Mouse (Mus musculus) embryonic facial prominence, embryonic 12.5 days (tissue): ENCODE results near the gene Nxph4. TPM values are rescaled to one million over a fixed set of nuclear protein-coding genes. Genes with fewer than 3 reads are reported as not detected.

Experiments used
- ATAC-seq: fragments of 200-750 bp; cut with Nextera tagmentation; 2 replicates; pipeline ENCODE4 v1.8.0; 2017; ENCODE audit not compliant: insufficient number of reproducible peaks, insufficient read depth, low FRiP score, low TSS enrichment
- H3K27ac ChIP-seq: fragments of 300-500 bp; sonication (generic); 2 replicates; pipeline ENCODE4 v1.5.1; 2016; ENCODE audit warnings: mild to moderate bottlenecking
- H3K27me3 ChIP-seq: fragments of 300-500 bp; sonication (generic); 2 replicates; pipeline ENCODE4 v1.6.1; 2016; ENCODE audit warnings: mild to moderate bottlenecking, moderate library complexity
- H3K36me3 ChIP-seq: fragments of 300-500 bp; sonication (generic); 2 replicates; pipeline ENCODE4 v1.6.1; 2016; ENCODE audit warnings: mild to moderate bottlenecking
- H3K4me1 ChIP-seq: fragments of 300-500 bp; sonication (generic); 2 replicates; pipeline ENCODE4 v1.6.1; 2016
- H3K4me2 ChIP-seq: fragments of 300-500 bp; sonication (generic); replicated peaks from 2 replicates; pipeline ENCODE4 v1.6.1; 2016; ENCODE audit warnings: mild to moderate bottlenecking, moderate library complexity
- H3K4me3 ChIP-seq: fragments of 300-500 bp; sonication (generic); 2 replicates; pipeline ENCODE4 v1.5.1; 2016; ENCODE audit warnings: mild to moderate bottlenecking
- H3K9ac ChIP-seq: fragments of 300-500 bp; sonication (generic); 2 replicates; pipeline ENCODE4 v1.6.1; 2016; ENCODE audit warnings: mild to moderate bottlenecking, moderate library complexity
- H3K9me3 ChIP-seq: fragments of 300-500 bp; sonication (generic); 2 replicates; pipeline ENCODE4 v1.6.1; 2016; ENCODE audit warnings: mild to moderate bottlenecking, moderate library complexity
- WGBS: fragments of 180-500 bp; shearing (Covaris S2); methylation state at CpG from one replicate; pipeline ENCODE4 v1.1.7; 2016; 5-methylcytosine and 5-hydroxymethylcytosine counted together
- polyA plus RNA-seq: library from polyadenylated mRNA; unstranded; fragments of >200 nt; fragmentation: Nextera tagmentation; extraction: Ambion mirVana; gene quantifications from 2 replicates; pipeline ENCODE4 v1.2.1, GENCODE M21; 2016

Gene Nxph4
- polyA plus RNA-seq, 1 experiment from 2014 or later, result 6.5 TPM

GRCm38 (mm10) chr10:127522088-127522581 is 12.2 kb downstream of the Nxph4 start, which contains the start of gene Shmt2:
TSS of gene Shmt2 (minus strand) at chr10:127522444.
- no peaks in the 10 kb centered on the region for H3K9me3 ChIP-seq
- peaks cover 32% of the 10 kb centered on the region for H3K36me3 ChIP-seq
- peaks cover 45% of the 10 kb centered on the region for H3K4me1 ChIP-seq
- H3K4me2 ChIP-seq, result peak within 1 kb of the TSS; percentile 76
- ATAC-seq, result peak; percentile 62
- H3K4me3 ChIP-seq, result peak within 1 kb of the TSS; percentile 53
- peaks cover 56% of the 10 kb centered on the region for H3K27me3 ChIP-seq
- H3K9ac ChIP-seq, result peak within 1 kb of the TSS; percentile 52
- WGBS, result 1% methylated on average over 21 of the region's 21 CpGs
- no peak within 1 kb of the TSS for H3K27ac ChIP-seq

- peak overlapping the region; percentile 76 for H3K4me2 ChIP-seq
- 9% methylated on average over 12 of the region's 12 CpGs for WGBS
- H3K27ac ChIP-seq, result no peak overlapping the region
- H3K36me3 ChIP-seq, result peaks cover 32% of the 10 kb centered on the region
- H3K9ac ChIP-seq, result peak overlapping the region; percentile 52
- peak overlapping the region; percentile 53 for H3K4me3 ChIP-seq
- no peak for ATAC-seq
- peaks cover 56% of the 10 kb centered on the region for H3K27me3 ChIP-seq
- H3K4me1 ChIP-seq, result peaks cover 46% of the 10 kb centered on the region
- H3K9me3 ChIP-seq, result no peaks in the 10 kb centered on the region
Measured at GRCm38 (mm10) chr10:127521611-127522080, 12.7 kb downstream of the Nxph4 start.

GRCm38 (mm10) chr10:127520714-127521357 is 13.5 kb downstream of the Nxph4 start:
- Histone ChIP-seq H3K9me3 (no peaks in the 10 kb centered on the region), H3K27ac (no peak overlapping the region), H3K36me3 (peaks cover 32% of the 10 kb centered on the region), H3K4me1 (peaks cover 46% of the 10 kb centered on the region), H3K9ac (0 out of 2 replicates have a peak overlapping the region, but pooled peaks have one; percentile 17), H3K4me2 (peak overlapping the region; percentile 76), H3K27me3 (peaks cover 56% of the 10 kb centered on the region), H3K4me3 (no peak overlapping the region)
- ATAC-seq, result no peak
- WGBS, result 82% methylated on average over 20 of the region's 20 CpGs

GRCm38 (mm10) chr10:127519903-127520713 is 14.3 kb downstream of the Nxph4 start:
- 93% methylated on average over 37 of the region's 37 CpGs for WGBS
- no peak overlapping the region for H3K27ac ChIP-seq
- no peak for ATAC-seq

GRCm38 (mm10) chr10:127519041-127519701 is 15.2 kb downstream of the Nxph4 start:
- ATAC-seq, result no peak
- Histone ChIP-seq H3K4me3 (no peak overlapping the region), H3K4me1 (peaks cover 34% of the 10 kb centered on the region), H3K9me3 (no peaks in the 10 kb centered on the region), H3K27ac (no peak overlapping the region), H3K36me3 (peaks cover 32% of the 10 kb centered on the region), H3K4me2 (no peak overlapping the region), H3K27me3 (peaks cover 56% of the 10 kb centered on the region), H3K9ac (no peak overlapping the region)
- WGBS, result 93% methylated on average over 26 of the region's 26 CpGs

More at GRCm38 (mm10) chr10:127519903-127520713, 14.3 kb downstream of the Nxph4 start:
- H3K4me2 ChIP-seq, result peak overlapping the region; percentile 76; the same call in 1 of the 2 replicates
- no peak overlapping the region for H3K9ac ChIP-seq
- H3K4me1 ChIP-seq, result peaks cover 42% of the 10 kb centered on the region
- peaks cover 32% of the 10 kb centered on the region for H3K36me3 ChIP-seq
- peaks cover 56% of the 10 kb centered on the region for H3K27me3 ChIP-seq
- no peaks in the 10 kb centered on the region for H3K9me3 ChIP-seq
- no peak overlapping the region for H3K4me3 ChIP-seq

- Histone ChIP-seq H3K4me3 (no peak overlapping the region), H3K9ac (no peak overlapping the region), H3K36me3 (peaks cover 32% of the 10 kb centered on the region), H3K27ac (no peak overlapping the region), H3K9me3 (no peaks in the 10 kb centered on the region), H3K4me2 (no peak overlapping the region), H3K27me3 (peaks cover 58% of the 10 kb centered on the region), H3K4me1 (peaks cover 46% of the 10 kb centered on the region)
- ATAC-seq, result no peak
- WGBS, result 91% methylated on average over 22 of the region's 22 CpGs
Measured at GRCm38 (mm10) chr10:127517941-127518340, 16.4 kb downstream of the Nxph4 start.

- Histone ChIP-seq H3K9me3 (no peaks in the 10 kb centered on the region), H3K4me3 (peak overlapping the region; percentile 16), H3K27ac (no peak overlapping the region), H3K4me1 (peaks cover 55% of the 10 kb centered on the region), H3K9ac (0 out of 2 replicates have a peak overlapping the region, but pooled peaks have one; percentile 35), H3K4me2 (peak overlapping the region; percentile 42), H3K27me3 (peaks cover 68% of the 10 kb centered on the region), H3K36me3 (peaks cover 32% of the 10 kb centered on the region)
- WGBS, result 3% methylated on average over 30 of the region's 30 CpGs
- no peak; the same call in 1 of the 2 replicates for ATAC-seq
Measured at GRCm38 (mm10) chr10:127516576-127517260, 17.6 kb downstream of the Nxph4 start.

- H3K9ac ChIP-seq, result 0 out of 2 replicates have a peak overlapping the region, but pooled peaks have one; percentile 35
Measured at GRCm38 (mm10) chr10:127515983-127516459, 18.3 kb downstream of the Nxph4 start.

GRCm38 (mm10) chr10:127515271-127515982 is 18.9 kb downstream of the Nxph4 start:
- Histone ChIP-seq H3K9ac (no peak overlapping the region), H3K27me3 (peaks cover 81% of the 10 kb centered on the region), H3K27ac (no peak overlapping the region), H3K4me1 (peaks cover 57% of the 10 kb centered on the region), H3K9me3 (no peaks in the 10 kb centered on the region), H3K36me3 (peaks cover 27% of the 10 kb centered on the region), H3K4me2 (no peak overlapping the region), H3K4me3 (no peak overlapping the region)
- no peak for ATAC-seq
- WGBS, result 21% methylated on average over 9 of the region's 9 CpGs

More at GRCm38 (mm10) chr10:127515983-127516459, 18.3 kb downstream of the Nxph4 start:
- H3K9me3 ChIP-seq, result no peaks in the 10 kb centered on the region
- no peak for ATAC-seq
- H3K4me3 ChIP-seq, result no peak overlapping the region; the same call in 1 of the 2 replicates
- WGBS, result 14% methylated on average over 8 of the region's 8 CpGs
- H3K4me2 ChIP-seq, result peak overlapping the region; percentile 42
- H3K27ac ChIP-seq, result no peak overlapping the region
- peaks cover 75% of the 10 kb centered on the region for H3K27me3 ChIP-seq
- H3K4me1 ChIP-seq, result peaks cover 54% of the 10 kb centered on the region
- peaks cover 32% of the 10 kb centered on the region for H3K36me3 ChIP-seq

- WGBS, result 7% methylated on average over 6 of the region's 6 CpGs
- Histone ChIP-seq H3K27me3 (peaks cover 88% of the 10 kb centered on the region), H3K9me3 (no peaks in the 10 kb centered on the region), H3K27ac (no peak within 1 kb of the TSS), H3K36me3 (peaks cover 21% of the 10 kb centered on the region), H3K4me3 (peak within 1 kb of the TSS; percentile 26), H3K4me1 (peaks cover 63% of the 10 kb centered on the region), H3K9ac (no peak within 1 kb of the TSS), H3K4me2 (peak within 1 kb of the TSS; percentile 89)
- ATAC-seq, result no peak
Measured at GRCm38 (mm10) chr10:127514764-127515163, 19.6 kb downstream of the Nxph4 start, which contains the start of gene Ndufa4l2. TSS of gene Ndufa4l2 (plus strand) at chr10:127514967.
